Comparison of ENCODE assay signal across 11 mouse cellular contexts in genomic region chr3:108405536-108406305, GRCm38 (mm10). TPM values are rescaled to one million over a fixed set of nuclear protein-coding genes. Genes with fewer than 3 reads are reported as not detected.
DNase-seq lines count a peak whose midpoint lies in the region; ATAC-seq and TF ChIP-seq lines count a peak whose summit lies in the region.
"Had no signal": no experiment of that assay in that cellular context is flagged by ENCODE, and none has a peak within 500 bp of the region (broad histone marks: within the 10 kb centered on the region; RNA-seq: fewer than 3 reads in every experiment).

No protein-coding gene starts in this region.

- no peak for ATAC-seq in kidney, embryonic 15.5 days (replicated peaks; ENCODE audit: low FRiP score)
- ATAC-seq in hindbrain, embryonic 15.5 days (ENCODE audit: low FRiP score, low read depth), result no peak
- ATAC-seq in neural tube, embryonic 13.5 days (ENCODE audit: low read depth), result no peak

- DNase-seq in kidney, adult 2 months, result no peak
- DNase-seq in embryonic facial prominence, embryonic 10.5 days (ENCODE audit: low spot score), result peak; percentile 25
- DNase-seq in thymus, postnatal 25 days, result no peak
- DNase-seq in adrenal gland, postnatal 4 days (ENCODE audit: low spot score in 2 of 2), result no peak
- no peak for DNase-seq in lung, postnatal 36 days

- H3K27ac ChIP-seq in kidney, embryonic 15.5 days, result peak overlapping the region; percentile 32; the same call in 1 of the 2 replicates
- H3K27ac ChIP-seq in kidney, adult 2 months (ENCODE audit: insufficient read depth, low read depth, low read length), result no peak overlapping the region
- peak overlapping the region; percentile 77 for H3K27ac ChIP-seq in embryonic facial prominence, embryonic 10.5 days (replicated peaks)
- peak overlapping the region; percentile 14 for H3K27ac ChIP-seq in hindbrain, embryonic 15.5 days (replicated peaks)
- peak overlapping the region; percentile 74 for H3K27ac ChIP-seq in neural tube, embryonic 13.5 days (replicated peaks)
- H3K27ac ChIP-seq: limb, embryonic 13.5 days had no signal

- no peak for TF ChIP-seq POLR2A in kidney, adult 2 months (IDR thresholded peaks at IDR 0.05; ENCODE audit: low read depth, low read length)

- no peaks in the 10 kb centered on the region for H3K9me3 ChIP-seq in kidney, embryonic 15.5 days (replicated peaks)
- H3K9me3 ChIP-seq in embryonic facial prominence, embryonic 10.5 days, result no peaks in the 10 kb centered on the region
- no peaks in the 10 kb centered on the region for H3K9me3 ChIP-seq in hindbrain, embryonic 15.5 days
- H3K9me3 ChIP-seq in neural tube, embryonic 13.5 days, result no peaks in the 10 kb centered on the region
- H3K9me3 ChIP-seq: limb, embryonic 13.5 days had no signal

- H3K4me3 ChIP-seq in kidney, embryonic 15.5 days (replicated peaks), result no peak overlapping the region
- H3K4me3 ChIP-seq in kidney, adult 2 months (ENCODE audit: insufficient read depth, low read depth, low read length), result no peak overlapping the region
- peak overlapping the region; percentile 23; the same call in 1 of the 2 replicates for H3K4me3 ChIP-seq in embryonic facial prominence, embryonic 10.5 days
- H3K4me3 ChIP-seq in hindbrain, embryonic 15.5 days, result no peak overlapping the region
- H3K4me3 ChIP-seq in neural tube, embryonic 13.5 days, result no peak overlapping the region
- H3K4me3 ChIP-seq: limb, embryonic 13.5 days had no signal

- no peak overlapping the region for H3K9ac ChIP-seq in kidney, embryonic 15.5 days
- no peak overlapping the region for H3K9ac ChIP-seq in hindbrain, embryonic 15.5 days
- peak overlapping the region; percentile 41; the same call in 1 of the 2 replicates for H3K9ac ChIP-seq in neural tube, embryonic 13.5 days
- H3K9ac ChIP-seq: limb, embryonic 13.5 days had no signal

- peaks cover 57% of the 10 kb centered on the region for H3K4me1 ChIP-seq in kidney, embryonic 15.5 days
- peaks cover 29% of the 10 kb centered on the region for H3K4me1 ChIP-seq in kidney, adult 2 months (ENCODE audit: control insufficient read depth, insufficient read depth, low read length)
- H3K4me1 ChIP-seq in embryonic facial prominence, embryonic 10.5 days, result peaks cover 53% of the 10 kb centered on the region
- H3K4me1 ChIP-seq in hindbrain, embryonic 15.5 days (replicated peaks), result peaks cover 62% of the 10 kb centered on the region
- H3K4me1 ChIP-seq in neural tube, embryonic 13.5 days (replicated peaks), result peaks cover 77% of the 10 kb centered on the region

- H3K27me3 ChIP-seq in kidney, embryonic 15.5 days, result 0 out of 2 replicates have a peak, but pooled peaks cover 3% of the 10 kb centered on the region
- H3K27me3 ChIP-seq in kidney, adult 2 months (replicated peaks; ENCODE audit: control insufficient read depth, insufficient read depth, low read length), result no peaks in the 10 kb centered on the region
- H3K27me3 ChIP-seq in embryonic facial prominence, embryonic 10.5 days (replicated peaks; ENCODE audit: low read depth, poor library complexity, severe bottlenecking), result no peaks in the 10 kb centered on the region
- no peaks in the 10 kb centered on the region for H3K27me3 ChIP-seq in hindbrain, embryonic 15.5 days
- H3K27me3 ChIP-seq in neural tube, embryonic 13.5 days, result no peaks in the 10 kb centered on the region
- H3K27me3 ChIP-seq: limb, embryonic 13.5 days had no signal

- H3K4me2 ChIP-seq in kidney, embryonic 15.5 days, result no peak overlapping the region
- peak overlapping the region; percentile 2; the same call in 1 of the 2 replicates for H3K4me2 ChIP-seq in hindbrain, embryonic 15.5 days
- peak overlapping the region; percentile 20; the same call in 1 of the 2 replicates for H3K4me2 ChIP-seq in neural tube, embryonic 13.5 days
- H3K4me2 ChIP-seq: limb, embryonic 13.5 days had no signal

- H3K36me3 ChIP-seq in kidney, embryonic 15.5 days, result peaks cover 48% of the 10 kb centered on the region
- no peaks in the 10 kb centered on the region for H3K36me3 ChIP-seq in kidney, adult 2 months (ENCODE audit: control insufficient read depth, insufficient read depth, low read length)
- H3K36me3 ChIP-seq in embryonic facial prominence, embryonic 10.5 days (replicated peaks), result peaks cover 88% of the 10 kb centered on the region
- peaks cover 40% of the 10 kb centered on the region for H3K36me3 ChIP-seq in hindbrain, embryonic 15.5 days
- peaks cover 70% of the 10 kb centered on the region for H3K36me3 ChIP-seq in neural tube, embryonic 13.5 days

- TF ChIP-seq CTCF in kidney, adult 2 months (conservative IDR thresholded peaks at IDR 0.05; ENCODE audit: insufficient read depth, insufficient read length, low read depth, low read length), result no peak

- 50% methylated on average over 14 of the region's 14 CpGs for WGBS in kidney, embryonic 15.5 days
- 65% methylated on average over 14 of the region's 14 CpGs for WGBS in kidney, adult 2 months
- WGBS in embryonic facial prominence, embryonic 10.5 days, result 45% methylated on average over 14 of the region's 14 CpGs
- WGBS in hindbrain, embryonic 15.5 days, result 14% methylated on average over 14 of the region's 14 CpGs
- WGBS in neural tube, embryonic 13.5 days, result 34% methylated on average over 14 of the region's 14 CpGs

RNA-seq across cellular contexts. Expression of gene Celsr2, which starts 9.6 kb away (rescaled TPM):
- polyA plus RNA-seq in kidney, embryonic 15.5 days (2015; fragmentation: Nextera tagmentation; extraction: Ambion mirVana), result 19.3 and 21.6 TPM in 2 replicates
- polyA plus RNA-seq in kidney, adult 2 months (2012; rRNA removed), result 60.5 and 67.4 TPM in 2 replicates
- polyA plus RNA-seq in embryonic facial prominence, embryonic 10.5 days (2016; fragmentation: Nextera tagmentation; extraction: Ambion mirVana), result 10.2 and 20.1 TPM in 2 replicates
- 43.1 and 44.9 TPM in 2 replicates for polyA plus RNA-seq in hindbrain, embryonic 15.5 days (2015; fragmentation: Nextera tagmentation; extraction: Ambion mirVana)
- polyA plus RNA-seq in neural tube, embryonic 13.5 days (2015; fragmentation: Nextera tagmentation; extraction: Ambion mirVana), result 37.6 and 44.1 TPM in 2 replicates
- total RNA-seq in adrenal gland, postnatal 4 days (2021), result 10 to 100 TPM; 15.3 to 25.8 TPM

RNA-seq across cellular contexts. Expression of gene Psrc1, which starts 22.1 kb away (rescaled TPM):
- 47.2 and 48.8 TPM in 2 replicates for polyA plus RNA-seq in kidney, embryonic 15.5 days (2015; fragmentation: Nextera tagmentation; extraction: Ambion mirVana)
- 1.6 and 1.7 TPM in 2 replicates for polyA plus RNA-seq in kidney, adult 2 months (2012; rRNA removed)
- 97.9 and 100.0 TPM in 2 replicates for polyA plus RNA-seq in embryonic facial prominence, embryonic 10.5 days (2016; fragmentation: Nextera tagmentation; extraction: Ambion mirVana)
- polyA plus RNA-seq in hindbrain, embryonic 15.5 days (2015; fragmentation: Nextera tagmentation; extraction: Ambion mirVana), result 11.5 and 14.5 TPM in 2 replicates
- polyA plus RNA-seq in neural tube, embryonic 13.5 days (2015; fragmentation: Nextera tagmentation; extraction: Ambion mirVana), result 10.9 and 11.9 TPM in 2 replicates
- 10 to 100 TPM; 13.0 to 15.2 TPM for total RNA-seq in adrenal gland, postnatal 4 days (2021)

RNA-seq across cellular contexts. Expression of gene Sars, which starts 39.3 kb away (rescaled TPM):
- polyA plus RNA-seq in kidney, embryonic 15.5 days (2015; fragmentation: Nextera tagmentation; extraction: Ambion mirVana), result 126 and 131 TPM in 2 replicates
- 49.2 and 58.8 TPM in 2 replicates for polyA plus RNA-seq in kidney, adult 2 months (2012; rRNA removed)
- polyA plus RNA-seq in embryonic facial prominence, embryonic 10.5 days (2016; fragmentation: Nextera tagmentation; extraction: Ambion mirVana), result 132 and 139 TPM in 2 replicates
- 197 and 219 TPM in 2 replicates for polyA plus RNA-seq in hindbrain, embryonic 15.5 days (2015; fragmentation: Nextera tagmentation; extraction: Ambion mirVana)
- polyA plus RNA-seq in neural tube, embryonic 13.5 days (2015; fragmentation: Nextera tagmentation; extraction: Ambion mirVana), result 210 and 223 TPM in 2 replicates
- 100 to 1,000 TPM; 163 to 171 TPM for total RNA-seq in adrenal gland, postnatal 4 days (2021)

RNA-seq across cellular contexts. Expression of gene Mybphl, which starts 41.0 kb away (rescaled TPM):
- not detected in 2 replicates for polyA plus RNA-seq in kidney, embryonic 15.5 days (2015; fragmentation: Nextera tagmentation; extraction: Ambion mirVana)
- 0.06 TPM in 1 of 2 replicates, not detected in the other for polyA plus RNA-seq in kidney, adult 2 months (2012; rRNA removed)
- 0.22 TPM in 1 of 2 replicates, not detected in the other for polyA plus RNA-seq in embryonic facial prominence, embryonic 10.5 days (2016; fragmentation: Nextera tagmentation; extraction: Ambion mirVana)
- polyA plus RNA-seq in hindbrain, embryonic 15.5 days (2015; fragmentation: Nextera tagmentation; extraction: Ambion mirVana), result 0.35 and 0.50 TPM in 2 replicates
- polyA plus RNA-seq in neural tube, embryonic 13.5 days (2015; fragmentation: Nextera tagmentation; extraction: Ambion mirVana), result not detected in 2 replicates
- not detected for total RNA-seq in adrenal gland, postnatal 4 days (2021)
- total RNA-seq: ES-E14 had no signal
- polyA plus RNA-seq: limb, embryonic 13.5 days; stomach, embryonic 14.5 days had no signal
